Mouse (Mus musculus): ENCODE measurements around the gene Hsdl1. TPM values are rescaled to one million over a fixed set of nuclear protein-coding genes. Genes with fewer than 3 reads are reported as not detected.

Gene Hsdl1
- polyA plus RNA-seq, 1 experiment, result 20.6 TPM

DNA sequence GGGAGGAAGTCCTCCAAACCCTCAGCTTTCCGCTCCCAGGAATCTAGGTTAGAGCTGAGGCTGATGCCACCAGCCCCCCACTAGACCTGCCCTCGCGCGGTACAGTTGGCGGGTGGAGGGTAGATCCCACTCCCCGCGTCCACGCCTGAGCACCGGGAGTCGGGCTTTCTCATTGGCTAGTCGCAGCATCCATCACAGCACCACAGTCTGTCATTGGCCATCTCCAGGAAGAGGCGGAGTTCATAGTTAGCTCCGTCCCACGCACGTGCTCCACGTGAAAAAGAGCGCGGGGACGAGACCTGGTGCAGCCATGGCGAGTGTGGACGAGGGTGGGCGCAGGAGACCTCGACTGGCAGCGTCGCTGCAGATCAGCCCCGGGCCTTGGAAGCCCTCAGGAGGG lies 37.5 kb upstream of the Hsdl1 start, which contains the start of gene Adad2:
TSS of gene Adad2 (plus strand) at position 277 of the 400 bp plus-strand sequence.
- H3K4me1 ChIP-seq (ENCODE audit: control insufficient read depth, insufficient read depth, low read length), result no peaks in the 10 kb centered on the region
- TF ChIP-seq POLR2A (IDR thresholded peaks at IDR 0.05; ENCODE audit: insufficient read depth, low read length) (no peak), CTCF (IDR thresholded peaks at IDR 0.05; ENCODE audit: low read depth, low read length) (no peak), EP300 (IDR thresholded peaks at IDR 0.05; ENCODE audit: insufficient read depth, low read depth, low read length) (no peak)
- no peak within 1 kb of the TSS for H3K4me3 ChIP-seq (ENCODE audit: low read depth, low read length)
- 0 out of 2 replicates have a peak, but pooled peaks cover 11% of the 10 kb centered on the region for H3K9me3 ChIP-seq (replicated peaks; ENCODE audit: control insufficient read depth, insufficient read depth, low read length, poor library complexity, severe bottlenecking)
- no peak within 1 kb of the TSS for H3K9ac ChIP-seq (ENCODE audit: low read depth, poor library complexity, severe bottlenecking)
- H3K36me3 ChIP-seq (ENCODE audit: control insufficient read depth, insufficient read depth, low read length, poor library complexity, severe bottlenecking), result no peaks in the 10 kb centered on the region
- H3K27ac ChIP-seq (ENCODE audit: insufficient read depth, low read length), result no peak within 1 kb of the TSS
- no peaks in the 10 kb centered on the region for H3K27me3 ChIP-seq (ENCODE audit: control insufficient read depth, insufficient read depth, low read length, poor library complexity, severe bottlenecking)

- Histone ChIP-seq H3K4me3 (ENCODE audit: low read depth, low read length) (no peak overlapping the region), H3K9ac (ENCODE audit: low read depth, poor library complexity, severe bottlenecking) (no peak overlapping the region), H3K27ac (ENCODE audit: insufficient read depth, low read length) (no peak overlapping the region), H3K27me3 (ENCODE audit: control insufficient read depth, insufficient read depth, low read length, poor library complexity, severe bottlenecking) (no peaks in the 10 kb centered on the region), H3K9me3 (replicated peaks; ENCODE audit: control insufficient read depth, insufficient read depth, low read length, poor library complexity, severe bottlenecking) (0 out of 2 replicates have a peak, but pooled peaks cover 11% of the 10 kb centered on the region), H3K4me1 (ENCODE audit: control insufficient read depth, insufficient read depth, low read length) (no peaks in the 10 kb centered on the region), H3K36me3 (ENCODE audit: control insufficient read depth, insufficient read depth, low read length, poor library complexity, severe bottlenecking) (peaks cover 12% of the 10 kb centered on the region)
- TF ChIP-seq CTCF (IDR thresholded peaks at IDR 0.05; ENCODE audit: low read depth, low read length) (no peak), POLR2A (IDR thresholded peaks at IDR 0.05; ENCODE audit: insufficient read depth, low read length) (no peak)
Observed at GRCm38 (mm10) chr8:119606224-119606623, 31.2 kb upstream of the Hsdl1 start.

- Histone ChIP-seq H3K36me3 (ENCODE audit: control insufficient read depth, insufficient read depth, low read length, poor library complexity, severe bottlenecking) (peaks cover 23% of the 10 kb centered on the region), H3K4me3 (ENCODE audit: low read depth, low read length) (peak within 1 kb of the TSS; percentile 90), H3K27ac (ENCODE audit: insufficient read depth, low read length) (no peak within 1 kb of the TSS), H3K4me1 (ENCODE audit: control insufficient read depth, insufficient read depth, low read length) (no peaks in the 10 kb centered on the region), H3K9ac (ENCODE audit: low read depth, poor library complexity, severe bottlenecking) (peak within 1 kb of the TSS; percentile 82), H3K9me3 (replicated peaks; ENCODE audit: control insufficient read depth, insufficient read depth, low read length, poor library complexity, severe bottlenecking) (0 out of 2 replicates have a peak, but pooled peaks cover 11% of the 10 kb centered on the region), H3K27me3 (ENCODE audit: control insufficient read depth, insufficient read depth, low read length, poor library complexity, severe bottlenecking) (no peaks in the 10 kb centered on the region)
- TF ChIP-seq EP300 (IDR thresholded peaks at IDR 0.05; ENCODE audit: insufficient read depth, low read depth, low read length) (peak; percentile 57; the same call in 1 of the 2 replicates), POLR2A (IDR thresholded peaks at IDR 0.05; ENCODE audit: insufficient read depth, low read length) (peak; percentile 73), CTCF (IDR thresholded peaks at IDR 0.05; ENCODE audit: low read depth, low read length) (peak; percentile 81)
Observed at GRCm38 (mm10) chr8:119604996-119605395, 30.0 kb upstream of the Hsdl1 start, which contains the start of gene Taf1c. Taf1c (minus strand) TSS chr8:119605222.

DNA sequence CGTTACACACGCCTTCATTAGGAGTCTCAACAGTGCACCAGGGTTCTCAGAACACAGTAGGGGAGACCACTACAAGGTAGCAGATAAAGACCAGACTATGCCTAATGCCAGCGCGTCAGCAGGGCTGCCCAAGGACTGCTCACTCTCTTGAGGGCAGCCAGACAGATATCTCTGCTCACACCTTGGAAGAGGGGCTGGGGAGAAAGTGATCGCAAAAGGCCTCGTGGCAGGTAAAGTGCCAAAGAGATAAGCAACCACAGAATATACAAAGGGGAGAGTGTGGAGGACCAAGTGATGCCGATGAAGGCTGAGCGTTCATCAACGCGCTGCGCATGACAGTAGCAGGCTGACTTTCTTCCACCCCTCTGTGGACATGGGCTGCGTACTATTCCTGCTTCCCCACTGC lies 29.4 kb upstream of the Hsdl1 start:
- H3K4me3 ChIP-seq (ENCODE audit: low read depth, low read length), result peak overlapping the region; percentile 90

GRCm38 (mm10) chr8:119603771-119604170 lies 28.8 kb upstream of the Hsdl1 start:
- peak overlapping the region; percentile 82 for H3K9ac ChIP-seq (ENCODE audit: low read depth, poor library complexity, severe bottlenecking)

More for the DNA sequence above, 29.4 kb upstream of the Hsdl1 start:
- H3K36me3 ChIP-seq (ENCODE audit: control insufficient read depth, insufficient read depth, low read length, poor library complexity, severe bottlenecking), result peaks cover 23% of the 10 kb centered on the region
- no peaks in the 10 kb centered on the region for H3K27me3 ChIP-seq (ENCODE audit: control insufficient read depth, insufficient read depth, low read length, poor library complexity, severe bottlenecking)
- H3K9me3 ChIP-seq (replicated peaks; ENCODE audit: control insufficient read depth, insufficient read depth, low read length, poor library complexity, severe bottlenecking), result 0 out of 2 replicates have a peak, but pooled peaks cover 7% of the 10 kb centered on the region
- TF ChIP-seq POLR2A (IDR thresholded peaks at IDR 0.05; ENCODE audit: insufficient read depth, low read length) (no peak), CTCF (IDR thresholded peaks at IDR 0.05; ENCODE audit: low read depth, low read length) (no peak), EP300 (IDR thresholded peaks at IDR 0.05; ENCODE audit: insufficient read depth, low read depth, low read length) (no peak)
- no peak overlapping the region for H3K27ac ChIP-seq (ENCODE audit: insufficient read depth, low read length)
- no peaks in the 10 kb centered on the region for H3K4me1 ChIP-seq (ENCODE audit: control insufficient read depth, insufficient read depth, low read length)
- peak overlapping the region; percentile 82 for H3K9ac ChIP-seq (ENCODE audit: low read depth, poor library complexity, severe bottlenecking)

DNA sequence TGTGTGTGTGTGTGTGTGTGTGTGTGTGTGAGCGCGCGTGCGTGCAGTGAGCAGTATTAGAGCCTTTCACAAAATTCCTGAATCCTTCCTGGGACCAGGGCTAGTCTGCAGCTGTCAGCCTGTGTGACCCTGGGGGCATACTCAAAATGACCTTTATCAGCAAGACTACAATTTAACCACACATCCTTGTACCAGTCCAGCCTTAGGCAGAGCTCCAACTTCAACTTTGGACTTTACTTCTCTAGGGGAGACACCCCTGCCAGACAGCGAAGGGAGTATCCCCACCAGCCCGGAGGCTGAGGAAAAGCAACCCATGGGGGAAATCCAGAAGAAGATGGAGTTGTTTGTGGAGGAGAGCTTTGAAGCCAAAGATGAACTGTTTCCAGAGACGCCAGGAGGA lies 16.5 kb upstream of the Hsdl1 start:
- H3K9ac ChIP-seq (ENCODE audit: low read depth, poor library complexity, severe bottlenecking), result no peak overlapping the region
- peaks cover 11% of the 10 kb centered on the region for H3K9me3 ChIP-seq (replicated peaks; ENCODE audit: control insufficient read depth, insufficient read depth, low read length, poor library complexity, severe bottlenecking)
- no peaks in the 10 kb centered on the region for H3K36me3 ChIP-seq (ENCODE audit: control insufficient read depth, insufficient read depth, low read length, poor library complexity, severe bottlenecking)
- H3K4me3 ChIP-seq (ENCODE audit: low read depth, low read length), result no peak overlapping the region
- H3K4me1 ChIP-seq (ENCODE audit: control insufficient read depth, insufficient read depth, low read length), result peaks cover 4% of the 10 kb centered on the region
- TF ChIP-seq POLR2A (IDR thresholded peaks at IDR 0.05; ENCODE audit: insufficient read depth, low read length), result no peak
- TF ChIP-seq EP300 (IDR thresholded peaks at IDR 0.05; ENCODE audit: insufficient read depth, low read depth, low read length), result no peak
- TF ChIP-seq CTCF (IDR thresholded peaks at IDR 0.05; ENCODE audit: low read depth, low read length), result no peak
- no peak overlapping the region for H3K27ac ChIP-seq (ENCODE audit: insufficient read depth, low read length)
- no peaks in the 10 kb centered on the region for H3K27me3 ChIP-seq (ENCODE audit: control insufficient read depth, insufficient read depth, low read length, poor library complexity, severe bottlenecking)

More at GRCm38 (mm10) chr8:119603771-119604170, 28.8 kb upstream of the Hsdl1 start:
- no peak overlapping the region; the same call in 1 of the 2 replicates for H3K4me3 ChIP-seq (ENCODE audit: low read depth, low read length)
- no peak for TF ChIP-seq POLR2A (IDR thresholded peaks at IDR 0.05; ENCODE audit: insufficient read depth, low read length)
- no peak for TF ChIP-seq CTCF (IDR thresholded peaks at IDR 0.05; ENCODE audit: low read depth, low read length)
- no peak for TF ChIP-seq EP300 (IDR thresholded peaks at IDR 0.05; ENCODE audit: insufficient read depth, low read depth, low read length)
- H3K27ac ChIP-seq (ENCODE audit: insufficient read depth, low read length), result no peak overlapping the region
- H3K9me3 ChIP-seq (replicated peaks; ENCODE audit: control insufficient read depth, insufficient read depth, low read length, poor library complexity, severe bottlenecking), result 0 out of 2 replicates have a peak, but pooled peaks cover 1% of the 10 kb centered on the region
- H3K4me1 ChIP-seq (ENCODE audit: control insufficient read depth, insufficient read depth, low read length), result no peaks in the 10 kb centered on the region
- H3K27me3 ChIP-seq (ENCODE audit: control insufficient read depth, insufficient read depth, low read length, poor library complexity, severe bottlenecking), result no peaks in the 10 kb centered on the region
- peaks cover 28% of the 10 kb centered on the region for H3K36me3 ChIP-seq (ENCODE audit: control insufficient read depth, insufficient read depth, low read length, poor library complexity, severe bottlenecking)

Measured in ES-Bruce4 (cell line).